ENCODE assay signal across 9 mouse cellular contexts in the genomic region with DNA sequence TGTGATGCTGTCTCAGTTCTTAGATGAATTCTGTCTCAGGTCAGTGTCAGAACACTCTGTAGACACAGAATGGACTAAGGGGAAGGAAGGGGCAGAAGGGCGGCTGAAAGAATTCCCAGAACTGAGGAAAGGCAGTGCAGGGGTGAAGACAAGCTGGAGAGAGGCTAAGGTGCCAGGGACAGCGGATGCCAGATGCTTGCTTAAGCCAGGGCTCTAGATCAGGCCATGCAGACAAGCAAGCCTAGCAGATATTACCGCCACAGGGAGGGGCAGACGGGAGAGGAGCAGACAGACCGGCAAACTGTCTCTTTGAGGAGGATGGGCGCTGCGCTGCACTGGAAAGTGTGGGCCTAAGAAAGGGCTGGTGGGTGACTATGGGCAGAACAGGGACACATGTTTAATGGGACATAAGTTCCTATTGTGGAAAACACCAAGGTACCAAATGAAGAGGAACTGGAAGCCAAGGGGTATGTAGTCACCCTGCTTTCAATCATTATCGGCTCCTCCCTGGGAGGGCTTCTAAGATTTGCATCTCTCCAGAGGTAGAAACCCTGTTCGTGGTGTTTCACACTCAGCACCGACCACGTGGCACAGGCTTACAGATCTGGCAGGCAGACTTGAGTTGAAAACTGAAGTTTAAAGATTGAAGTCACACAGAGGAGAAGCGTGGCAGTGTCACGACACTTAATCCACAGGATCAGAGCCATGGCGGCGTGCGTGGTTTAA. TPM values are rescaled to one million over a fixed set of nuclear protein-coding genes. Genes with fewer than 3 reads are reported as not detected.
A peak's percentile ranks its signal among the peaks of the same experiment; 100 is the strongest.
DNase-seq lines count a peak whose midpoint lies in the region; ATAC-seq lines count a peak whose summit lies in the region.
"Had no signal": no experiment of that assay in that cellular context is flagged by ENCODE, and none has a peak within 500 bp of the region (broad histone marks: within the 10 kb centered on the region; RNA-seq: fewer than 3 reads in every experiment).

No protein-coding gene starts in this region.

- H3K9me3 ChIP-seq in stomach, embryonic 15.5 days: no peaks in the 10 kb centered on the region
- H3K9me3 ChIP-seq in midbrain, embryonic 13.5 days: no peaks in the 10 kb centered on the region
- no peaks in the 10 kb centered on the region for H3K9me3 ChIP-seq in forebrain, embryonic 12.5 days

- H3K9ac ChIP-seq in stomach, embryonic 15.5 days: no peak overlapping the region
- H3K9ac ChIP-seq in midbrain, embryonic 13.5 days (replicated peaks): no peak overlapping the region
- no peak overlapping the region for H3K9ac ChIP-seq in forebrain, embryonic 12.5 days

- H3K4me3 ChIP-seq in stomach, embryonic 15.5 days (replicated peaks): no peak overlapping the region
- no peak overlapping the region for H3K4me3 ChIP-seq in midbrain, embryonic 13.5 days (replicated peaks)
- H3K4me3 ChIP-seq in forebrain, embryonic 12.5 days (replicated peaks): no peak overlapping the region

- H3K36me3 ChIP-seq in stomach, embryonic 15.5 days: no peaks in the 10 kb centered on the region
- no peaks in the 10 kb centered on the region for H3K36me3 ChIP-seq in midbrain, embryonic 13.5 days
- no peaks in the 10 kb centered on the region for H3K36me3 ChIP-seq in forebrain, embryonic 12.5 days (replicated peaks)

- H3K4me2 ChIP-seq in stomach, embryonic 15.5 days: no peak overlapping the region
- no peak overlapping the region for H3K4me2 ChIP-seq in midbrain, embryonic 13.5 days (replicated peaks)
- H3K4me2 ChIP-seq in forebrain, embryonic 12.5 days: no peak overlapping the region

- H3K4me1 ChIP-seq in stomach, embryonic 15.5 days: peaks cover 41% of the 10 kb centered on the region
- peaks cover 8% of the 10 kb centered on the region for H3K4me1 ChIP-seq in midbrain, embryonic 13.5 days (replicated peaks)
- peaks cover 12% of the 10 kb centered on the region; the same call in 1 of the 2 replicates for H3K4me1 ChIP-seq in forebrain, embryonic 12.5 days

- no peak for ATAC-seq in stomach, embryonic 15.5 days (ENCODE audit: insufficient read depth, low FRiP score, low read depth)
- no peak for ATAC-seq in midbrain, embryonic 13.5 days
- no peak for ATAC-seq in forebrain, embryonic 12.5 days (ENCODE audit: low FRiP score)
- ATAC-seq: hindbrain, postnatal 0 days had no signal

- no peaks in the 10 kb centered on the region for H3K27me3 ChIP-seq in stomach, embryonic 15.5 days (replicated peaks)
- H3K27me3 ChIP-seq in midbrain, embryonic 13.5 days: peaks cover 10% of the 10 kb centered on the region; the same call in 1 of the 2 replicates
- 0 out of 2 replicates have a peak, but pooled peaks cover 4% of the 10 kb centered on the region for H3K27me3 ChIP-seq in forebrain, embryonic 12.5 days

- H3K27ac ChIP-seq in stomach, embryonic 15.5 days: peak overlapping the region; percentile 1; the same call in 1 of the 2 replicates
- H3K27ac ChIP-seq in midbrain, embryonic 13.5 days: no peak overlapping the region
- H3K27ac ChIP-seq in forebrain, embryonic 12.5 days: no peak overlapping the region
- H3K27ac ChIP-seq: hindbrain, postnatal 0 days had no signal

- peak; percentile 45 for DNase-seq in adrenal gland, adult 2 months
- no peak for DNase-seq in adrenal gland, adult 18-20 months (ENCODE audit: low spot score in 2 of 2)
- DNase-seq in lung, adult 18-20 months: peak; percentile 46 to 58
- DNase-seq in lung, postnatal 4 days: no peak
- peak; percentile 45 for DNase-seq in kidney, postnatal 10 days

- whole genome bisulfite sequencing in stomach, embryonic 15.5 days: 67% methylated on average over 16 of the region's 16 CpGs
- 75% methylated on average over 16 of the region's 16 CpGs for WGBS in midbrain, embryonic 13.5 days
- WGBS in forebrain, embryonic 12.5 days: 80% methylated on average over 16 of the region's 16 CpGs

RNA-seq across cellular contexts. Expression of a gene that starts 5.4 kb away (rescaled TPM):
- total RNA-seq in adrenal gland, adult 2 months (2021): 10 to 100 TPM; 13.0 to 13.4 TPM
- polyA plus RNA-seq in adrenal gland, adult 2 months (2012; rRNA removed): 33.1 and 38.5 TPM in 2 replicates
- total RNA-seq in adrenal gland, adult 18-20 months (2021): 10 to 100 TPM; 10.2 to 11.5 TPM
- polyA plus RNA-seq in stomach, embryonic 15.5 days (2015; fragmentation: Nextera tagmentation; extraction: Ambion mirVana): 16.3 and 19.4 TPM in 2 replicates
- 4.1 and 4.4 TPM in 2 replicates for polyA plus RNA-seq in midbrain, embryonic 13.5 days (2015; fragmentation: Nextera tagmentation; extraction: Ambion mirVana)
- 7.4 and 7.7 TPM in 2 replicates for polyA plus RNA-seq in forebrain, embryonic 12.5 days (2016; fragmentation: Nextera tagmentation; extraction: Ambion mirVana)

RNA-seq across cellular contexts. Expression of a gene that starts 5.9 kb away (rescaled TPM):
- total RNA-seq in adrenal gland, adult 2 months (2021): 100 to 1,000 TPM; 111 to 124 TPM
- 42.9 and 45.9 TPM in 2 replicates for polyA plus RNA-seq in adrenal gland, adult 2 months (2012; rRNA removed)
- total RNA-seq in adrenal gland, adult 18-20 months (2021): 100 to 1,000 TPM; 128 to 132 TPM
- polyA plus RNA-seq in stomach, embryonic 15.5 days (2015; fragmentation: Nextera tagmentation; extraction: Ambion mirVana): 140 and 146 TPM in 2 replicates
- 101 and 103 TPM in 2 replicates for polyA plus RNA-seq in midbrain, embryonic 13.5 days (2015; fragmentation: Nextera tagmentation; extraction: Ambion mirVana)
- 96.9 and 99.6 TPM in 2 replicates for polyA plus RNA-seq in forebrain, embryonic 12.5 days (2016; fragmentation: Nextera tagmentation; extraction: Ambion mirVana)

Comparison
In these comparisons a context has a peak if more than half of its experiments do, and no peak if none do; other contexts are left out.
1. DNase-seq: peak in adrenal gland, adult 2 months (single experiment), lung, adult 18-20 months (2 of 2) and kidney, postnatal 10 days (single experiment); none in adrenal gland, adult 18-20 months (0 of 2) and lung, postnatal 4 days (0 of 2).